Mouse (Mus musculus) bone marrow macrophage, adult 2 months (primary cell): Measurements from ENCODE around the gene Ano9.

Source experiments
- CTCF ChIP-seq: IDR thresholded peaks from 2 replicates; pipeline ENCODE4 v1.5.1; 2012; ENCODE audit warnings: low read depth, mild to moderate bottlenecking, low read length, moderate library complexity
- POLR2A ChIP-seq: IDR thresholded peaks from 2 replicates; pipeline ENCODE4 v1.6.1; 2012; ENCODE audit warnings: mild to moderate bottlenecking, low read depth, low read length, borderline replicate concordance

GRCm38 (mm10) chr7:141122245-141122644 lies 4.6 kb upstream of the Ano9 start, which contains the start of gene Ptdss2:
- TF ChIP-seq CTCF (no peak), POLR2A (no peak)
